ENCODE assay signal across 9 mouse cellular contexts in genomic region chr5:125388358-125389092, GRCm38 (mm10). TPM values are rescaled to one million over a fixed set of nuclear protein-coding genes. Genes with fewer than 3 reads are reported as not detected.
DNase-seq lines count a peak whose midpoint lies in the region; ATAC-seq and TF ChIP-seq lines count a peak whose summit lies in the region.
"Had no signal": no experiment of that assay in that cellular context is flagged by ENCODE, and none has a peak within 500 bp of the region (broad histone marks: within the 10 kb centered on the region; RNA-seq: fewer than 3 reads in every experiment).

No protein-coding gene starts in this region.

- H3K4me1 ChIP-seq in heart, adult 2 months (ENCODE audit: control insufficient read depth, insufficient read depth, low read length), result peaks cover 14% of the 10 kb centered on the region
- no peaks in the 10 kb centered on the region; a peak in 2 of 4 replicates for H3K4me1 ChIP-seq in ES-E14 (ENCODE audit: control insufficient read depth in 2 of 2, insufficient read depth in 2 of 2, low read length in 2 of 2, poor library complexity in 1 of 2)
- peaks cover 52% of the 10 kb centered on the region for H3K4me1 ChIP-seq in heart, embryonic 15.5 days (replicated peaks)

- H3K9ac ChIP-seq in heart, adult 2 months (ENCODE audit: low read depth, low read length), result peak overlapping the region; percentile 99
- H3K9ac ChIP-seq in ES-E14 (ENCODE audit: insufficient read depth, low read depth, low read length, poor library complexity, severe bottlenecking), result peak overlapping the region; percentile 95; the same call in 1 of the 2 replicates
- H3K9ac ChIP-seq in heart, embryonic 15.5 days, result peak overlapping the region; percentile 100

- peak overlapping the region; percentile 86 for H3K4me3 ChIP-seq in heart, adult 2 months
- peak overlapping the region; percentile 85 to 92 for H3K4me3 ChIP-seq in ES-E14 (ENCODE audit: insufficient read depth in 1 of 2, low read depth in 1 of 2, low read length in 2 of 2, poor library complexity in 1 of 2, severe bottlenecking in 1 of 2)
- H3K4me3 ChIP-seq in heart, embryonic 15.5 days, result peak overlapping the region; percentile 99
- H3K4me3 ChIP-seq in macrophage (ENCODE audit: inconsistent target), result peak overlapping the region; percentile 94

- H3K9me3 ChIP-seq in ES-E14 (ENCODE audit: control insufficient read depth, insufficient read depth, low read depth, low read length), result no peaks in the 10 kb centered on the region
- no peaks in the 10 kb centered on the region for H3K9me3 ChIP-seq in heart, embryonic 15.5 days (replicated peaks)

- peak overlapping the region; percentile 79 for H3K4me2 ChIP-seq in heart, embryonic 15.5 days

- TF ChIP-seq POLR2A in heart, adult 2 months (IDR thresholded peaks at IDR 0.05; ENCODE audit: insufficient read depth, low read depth, low read length), result peak; percentile 46; the same call in 1 of the 2 replicates

- peaks cover 39% of the 10 kb centered on the region for H3K36me3 ChIP-seq in heart, adult 2 months (ENCODE audit: control insufficient read depth, insufficient read depth, low read length)
- H3K36me3 ChIP-seq in ES-E14 (ENCODE audit: control insufficient read depth, insufficient read depth, low read length, poor library complexity, severe bottlenecking), result peaks cover 23% of the 10 kb centered on the region
- H3K36me3 ChIP-seq in heart, embryonic 15.5 days, result peaks cover 17% of the 10 kb centered on the region
- H3K36me3 ChIP-seq in macrophage (ENCODE audit: inconsistent target), result peaks cover 7% of the 10 kb centered on the region

- ATAC-seq in heart, embryonic 15.5 days (replicated peaks; ENCODE audit: insufficient number of reproducible peaks, insufficient read depth, low FRiP score, low read depth), result no peak

- H3K27ac ChIP-seq in heart, adult 2 months, result peak overlapping the region; percentile 99
- H3K27ac ChIP-seq in ES-E14 (ENCODE audit: insufficient read depth, low read depth, low read length, poor library complexity, severe bottlenecking), result peak overlapping the region; percentile 98; the same call in 1 of the 2 replicates
- H3K27ac ChIP-seq in heart, embryonic 15.5 days, result peak overlapping the region; percentile 97
- peak overlapping the region; percentile 100 for H3K27ac ChIP-seq in macrophage

- intact Hi-C loops in heart, adult 2 months (cut with DNase I), result loop anchor here (2.0 kb wide), 1 partner anchor 16 kb away; no protein-coding TSS in a partner anchor

- no peak for DNase-seq in heart, adult 2 months
- no peak for DNase-seq in heart, adult 11 months
- DNase-seq in ES-E14 (ENCODE audit: low read depth, low spot score), result no peak
- DNase-seq in left cerebral cortex, adult 8-10 months (ENCODE audit: low spot score in 2 of 2), result no peak
- DNase-seq in adrenal gland, adult 18-20 months (ENCODE audit: low spot score in 2 of 2), result no peak
- no peak for DNase-seq in embryo, embryonic 11 days

- TF ChIP-seq CTCF in heart, adult 2 months (IDR thresholded peaks at IDR 0.05), result no peak

- H3K79me2 ChIP-seq in heart, adult 2 months (replicated peaks; ENCODE audit: control insufficient read depth, insufficient read depth, low read length), result peaks cover 8% of the 10 kb centered on the region; the same call in 1 of the 2 replicates
- H3K79me2 ChIP-seq in macrophage (ENCODE audit: inconsistent target), result peaks cover 52% of the 10 kb centered on the region

- in situ Hi-C loops in ES-E14 (cut with MboI; ENCODE audit: low sequenced_read_pairs in 2 of 2, unreplicated experiment in 2 of 2), result no loop called here

- WGBS in heart, adult 2 months, result 3% methylated on average over 13 of the region's 13 CpGs
- 13% methylated on average over 13 of the region's 13 CpGs for whole genome bisulfite sequencing in heart, embryonic 15.5 days
- WGBS in macrophage (ENCODE audit: missing documents), result 12% methylated on average over 12 of the region's 13 CpGs

- no peaks in the 10 kb centered on the region for H3K27me3 ChIP-seq in heart, adult 2 months (ENCODE audit: control insufficient read depth, insufficient read depth, low read length)
- no peaks in the 10 kb centered on the region for H3K27me3 ChIP-seq in heart, embryonic 15.5 days

- 0 out of 2 replicates have a peak, but pooled peaks have one; percentile 34 for TF ChIP-seq EP300 in heart, adult 2 months (IDR thresholded peaks at IDR 0.05; ENCODE audit: insufficient read depth, low read depth, low read length)

TF ChIP-seq in ES-E14, 5 proteins besides CTCF, POLR2A, EP300 and RAD21:
- TF ChIP-seq ZC3H11A (IDR thresholded peaks at IDR 0.05; ENCODE audit: borderline replicate concordance, low read depth, low read length) (no peak), HCFC1 (IDR thresholded peaks at IDR 0.05; ENCODE audit: borderline replicate concordance, insufficient read depth, low read length) (no peak), MAFK (IDR thresholded peaks at IDR 0.05; ENCODE audit: insufficient read depth, low read depth, low read length) (no peak), CHD2 (IDR thresholded peaks at IDR 0.05; ENCODE audit: low read depth, low read length) (no peak), ZNF384 (IDR thresholded peaks at IDR 0.05; ENCODE audit: low read depth, low read length) (no peak)

RNA-seq across cellular contexts. Expression of gene Gm10382, which starts 0.6 kb away (rescaled TPM):
- under 1 TPM in 1 of 2 experiments, not detected in 1; 0.21 TPM for total RNA-seq in heart, adult 2 months (2021)
- polyA plus RNA-seq in heart, adult 2 months (2012; rRNA removed), result 0.12 and 0.23 TPM in 2 replicates
- total RNA-seq in ES-E14 (2012; rRNA removed), result 0.98 and 1.6 TPM in 2 replicates
- polyA plus RNA-seq in heart, embryonic 15.5 days (2015; fragmentation: Nextera tagmentation; extraction: Ambion mirVana), result 0.30 and 0.48 TPM in 2 replicates
- total RNA-seq in macrophage (2018; cell fraction: chromatin; rRNA removed), result 1 to 10 TPM in 20 of 26 experiments, under 1 TPM in 5, not detected in 1; 0.41 to 6.7 (median 1.5) TPM
- under 1 TPM in 20 of 26 experiments, not detected in 6; 0.05 to 0.63 (median 0.18) TPM for total RNA-seq in macrophage (2018; cell fraction: cytosol; rRNA removed)
- 10 to 100 TPM in 1 of 26 experiments, 1 to 10 TPM in 18, under 1 TPM in 4, not detected in 3; 0.60 to 10.9 (median 2.2) TPM for total RNA-seq in macrophage (2018; cell fraction: nucleus; rRNA removed)
- not detected in 3 replicates for polyA plus RNA-seq in macrophage (2018)
- total RNA-seq in left cerebral cortex, adult 8-10 months (2022), result under 1 TPM in 2 of 4 experiments, not detected in 2; 0.39 to 0.51 TPM
- total RNA-seq in adrenal gland, adult 18-20 months (2021), result under 1 TPM; 0.42 to 0.50 TPM
- total RNA-seq: heart, postnatal 36 days had no signal

RNA-seq across cellular contexts. Expression of gene Ubc, which starts 1.5 kb away (rescaled TPM):
- total RNA-seq in heart, adult 2 months (2021), result 1,000 to 10,000 TPM in 1 of 2 experiments, 100 to 1,000 TPM in 1; 894 to 1,473 TPM
- 664 and 1,033 TPM in 2 replicates for polyA plus RNA-seq in heart, adult 2 months (2012; rRNA removed)
- 1,120 and 1,195 TPM in 2 replicates for total RNA-seq in ES-E14 (2012; rRNA removed)
- polyA plus RNA-seq in heart, embryonic 15.5 days (2015; fragmentation: Nextera tagmentation; extraction: Ambion mirVana), result 782 and 963 TPM in 2 replicates
- total RNA-seq in macrophage (2018; cell fraction: chromatin; rRNA removed), result 100 to 1,000 TPM in 23 of 26 experiments, 10 to 100 TPM in 3; 63.9 to 507 (median 213) TPM
- 1,000 to 10,000 TPM in 21 of 26 experiments, 100 to 1,000 TPM in 5; 601 to 2,041 (median 1,305) TPM for total RNA-seq in macrophage (2018; cell fraction: cytosol; rRNA removed)
- 100 to 1,000 TPM; 220 to 953 (median 671) TPM for total RNA-seq in macrophage (2018; cell fraction: nucleus; rRNA removed)
- polyA plus RNA-seq in macrophage (2018), result 431 to 1,072 TPM (median 940 TPM) in 3 replicates
- 100 to 1,000 TPM; 799 to 904 (median 900) TPM for total RNA-seq in left cerebral cortex, adult 8-10 months (2022)
- total RNA-seq in adrenal gland, adult 18-20 months (2021), result 1,000 to 10,000 TPM; 1,721 to 2,004 TPM

RNA-seq across cellular contexts. Expression of gene Dhx37, which starts 45.4 kb away (rescaled TPM):
- 10 to 100 TPM; 11.1 to 12.4 TPM for total RNA-seq in heart, adult 2 months (2021)
- 14.8 and 15.7 TPM in 2 replicates for polyA plus RNA-seq in heart, adult 2 months (2012; rRNA removed)
- 24.7 and 26.3 TPM in 2 replicates for total RNA-seq in ES-E14 (2012; rRNA removed)
- polyA plus RNA-seq in heart, embryonic 15.5 days (2015; fragmentation: Nextera tagmentation; extraction: Ambion mirVana), result 7.0 and 10.4 TPM in 2 replicates
- 10 to 100 TPM in 21 of 26 experiments, 1 to 10 TPM in 5; 4.6 to 34.3 (median 17.3) TPM for total RNA-seq in macrophage (2018; cell fraction: chromatin; rRNA removed)
- total RNA-seq in macrophage (2018; cell fraction: cytosol; rRNA removed), result 10 to 100 TPM in 6 of 26 experiments, 1 to 10 TPM in 20; 5.1 to 12.6 (median 8.3) TPM
- total RNA-seq in macrophage (2018; cell fraction: nucleus; rRNA removed), result 10 to 100 TPM in 10 of 26 experiments, 1 to 10 TPM in 16; 5.9 to 22.3 (median 9.2) TPM
- polyA plus RNA-seq in macrophage (2018), result 6.9 to 16.2 TPM (median 11.8 TPM) in 3 replicates
- total RNA-seq in left cerebral cortex, adult 8-10 months (2022), result 10 to 100 TPM in 3 of 4 experiments, 1 to 10 TPM in 1; 9.4 to 12.9 (median 11.7) TPM
- 10 to 100 TPM; 16.7 to 19.3 TPM for total RNA-seq in adrenal gland, adult 18-20 months (2021)

RNA-seq across cellular contexts. Expression of gene Scarb1, which starts 47.6 kb away (rescaled TPM):
- 10 to 100 TPM; 23.6 to 27.8 TPM for total RNA-seq in heart, adult 2 months (2021)
- 55.5 and 77.5 TPM in 2 replicates for polyA plus RNA-seq in heart, adult 2 months (2012; rRNA removed)
- total RNA-seq in ES-E14 (2012; rRNA removed), result 28.8 and 36.8 TPM in 2 replicates
- polyA plus RNA-seq in heart, embryonic 15.5 days (2015; fragmentation: Nextera tagmentation; extraction: Ambion mirVana), result 54.8 and 68.1 TPM in 2 replicates
- total RNA-seq in macrophage (2018; cell fraction: chromatin; rRNA removed), result 100 to 1,000 TPM in 4 of 26 experiments, 10 to 100 TPM in 21, 1 to 10 TPM in 1; 8.4 to 109 (median 52.5) TPM
- 10 to 100 TPM; 43.9 to 88.4 (median 58.6) TPM for total RNA-seq in macrophage (2018; cell fraction: cytosol; rRNA removed)
- total RNA-seq in macrophage (2018; cell fraction: nucleus; rRNA removed), result 100 to 1,000 TPM in 2 of 26 experiments, 10 to 100 TPM in 24; 21.7 to 129 (median 52.7) TPM
- polyA plus RNA-seq in macrophage (2018), result 80.8 to 94.6 TPM (median 83.7 TPM) in 3 replicates
- 10 to 100 TPM; 28.6 to 34.9 (median 30.0) TPM for total RNA-seq in left cerebral cortex, adult 8-10 months (2022)
- total RNA-seq in adrenal gland, adult 18-20 months (2021), result 1,000 to 10,000 TPM; 2,973 to 3,724 TPM

RNA-seq across cellular contexts. Expression of gene Bri3bp, which starts 52.8 kb away (rescaled TPM):
- total RNA-seq in heart, adult 2 months (2021), result 10 to 100 TPM; 52.2 to 52.4 TPM
- 31.4 and 31.5 TPM in 2 replicates for polyA plus RNA-seq in heart, adult 2 months (2012; rRNA removed)
- 52.7 and 80.5 TPM in 2 replicates for total RNA-seq in ES-E14 (2012; rRNA removed)
- polyA plus RNA-seq in heart, embryonic 15.5 days (2015; fragmentation: Nextera tagmentation; extraction: Ambion mirVana), result 36.5 and 40.7 TPM in 2 replicates
- total RNA-seq in macrophage (2018; cell fraction: chromatin; rRNA removed), result 1 to 10 TPM in 13 of 26 experiments, under 1 TPM in 12, not detected in 1; 0.17 to 5.0 (median 1.0) TPM
- 1 to 10 TPM; 1.5 to 8.9 (median 3.8) TPM for total RNA-seq in macrophage (2018; cell fraction: cytosol; rRNA removed)
- total RNA-seq in macrophage (2018; cell fraction: nucleus; rRNA removed), result 1 to 10 TPM; 1.1 to 8.5 (median 2.7) TPM
- 3.6 to 7.6 TPM (median 5.6 TPM) in 3 replicates for polyA plus RNA-seq in macrophage (2018)
- total RNA-seq in left cerebral cortex, adult 8-10 months (2022), result 10 to 100 TPM; 81.9 to 94.4 (median 86.6) TPM
- 10 to 100 TPM; 18.7 to 32.1 TPM for total RNA-seq in adrenal gland, adult 18-20 months (2021)
